Mouse (Mus musculus): Measurements from ENCODE around the gene Fbxl3. TPM values are rescaled to one million over a fixed set of nuclear protein-coding genes. Genes with fewer than 3 reads are reported as not detected.

The Fbxl3 gene
- polyA plus RNA-seq, 1 experiment from 2014 or later = 24.0 TPM

GRCm38 (mm10) chr14:103037016-103037415 lies 62.4 kb downstream of the Fbxl3 start:
- H3K9me3 ChIP-seq (ENCODE audit: control insufficient read depth, low read length) = no peaks in the 10 kb centered on the region
- no peak for ATAC-seq (ENCODE audit: insufficient number of reproducible peaks, low FRiP score, low TSS enrichment, low read depth)
- no peak overlapping the region for H3K27ac ChIP-seq (replicated peaks; ENCODE audit: low read depth, low read length)
- no peaks in the 10 kb centered on the region for H3K36me3 ChIP-seq (ENCODE audit: control insufficient read depth, insufficient read depth, low read length)
- H3K4me2 ChIP-seq (ENCODE audit: low read depth, severe bottlenecking) = no peak overlapping the region
- no peaks in the 10 kb centered on the region for H3K4me1 ChIP-seq (ENCODE audit: control insufficient read depth, insufficient read depth, low read length)
- 89% methylated on average over 3 of the region's 3 CpGs for WGBS
- H3K27me3 ChIP-seq (ENCODE audit: control insufficient read depth, insufficient read depth, low read length) = no peaks in the 10 kb centered on the region
- no peak overlapping the region for H3K4me3 ChIP-seq (ENCODE audit: low read depth, low read length)
- H3K9ac ChIP-seq (ENCODE audit: low read length) = no peak overlapping the region
- no peak for DNase-seq (ENCODE audit: low spot score)

GRCm38 (mm10) chr14:103034076-103034475 lies 65.3 kb downstream of the Fbxl3 start:
- Histone ChIP-seq H3K4me1 (ENCODE audit: control insufficient read depth, insufficient read depth, low read length) (no peaks in the 10 kb centered on the region), H3K27me3 (ENCODE audit: control insufficient read depth, insufficient read depth, low read length) (no peaks in the 10 kb centered on the region), H3K4me2 (ENCODE audit: low read depth, severe bottlenecking) (no peak overlapping the region), H3K9ac (ENCODE audit: low read length) (no peak overlapping the region), H3K27ac (replicated peaks; ENCODE audit: low read depth, low read length) (no peak overlapping the region), H3K36me3 (ENCODE audit: control insufficient read depth, insufficient read depth, low read length) (no peaks in the 10 kb centered on the region), H3K9me3 (ENCODE audit: control insufficient read depth, low read length) (no peaks in the 10 kb centered on the region), H3K4me3 (ENCODE audit: low read depth, low read length) (no peak overlapping the region)
- ATAC-seq (ENCODE audit: insufficient number of reproducible peaks, low FRiP score, low TSS enrichment, low read depth) = no peak
- 91% methylated on average over 9 of the region's 9 CpGs for WGBS
- DNase-seq (ENCODE audit: low spot score) = no peak

- Histone ChIP-seq H3K9ac (ENCODE audit: low read length) (no peak overlapping the region), H3K4me1 (ENCODE audit: control insufficient read depth, insufficient read depth, low read length) (no peaks in the 10 kb centered on the region), H3K9me3 (ENCODE audit: control insufficient read depth, low read length) (no peaks in the 10 kb centered on the region), H3K27ac (replicated peaks; ENCODE audit: low read depth, low read length) (no peak overlapping the region), H3K27me3 (ENCODE audit: control insufficient read depth, insufficient read depth, low read length) (no peaks in the 10 kb centered on the region), H3K4me3 (ENCODE audit: low read depth, low read length) (no peak overlapping the region), H3K4me2 (ENCODE audit: low read depth, severe bottlenecking) (no peak overlapping the region), H3K36me3 (ENCODE audit: control insufficient read depth, insufficient read depth, low read length) (no peaks in the 10 kb centered on the region)
- no peak for ATAC-seq (ENCODE audit: insufficient number of reproducible peaks, low FRiP score, low TSS enrichment, low read depth)
- DNase-seq (ENCODE audit: low spot score) = no peak
- WGBS = 83% methylated on average over 10 of the region's 10 CpGs
These were observed 66.0 kb downstream of the Fbxl3 start for GRCm38 (mm10) chr14:103033271-103033823.

Other genes starting within 250 kb of the Fbxl3 start
- 22.8 and 24.7 TPM in 2 replicates for gene Kctd12, start 116.9 kb downstream of the Fbxl3 start, polyA plus RNA-seq (2014; fragmentation: Nextera tagmentation; extraction: Ambion mirVana)
- gene Acod1, start 52.6 kb downstream of the Fbxl3 start, polyA plus RNA-seq (2014; fragmentation: Nextera tagmentation; extraction: Ambion mirVana) = not detected in 2 replicates
- 27.9 and 29.8 TPM in 2 replicates for gene Cln5, start 29.4 kb downstream of the Fbxl3 start, polyA plus RNA-seq (2014; fragmentation: Nextera tagmentation; extraction: Ambion mirVana)
- gene Mycbp2, start 247.2 kb upstream of the Fbxl3 start, polyA plus RNA-seq (2014; fragmentation: Nextera tagmentation; extraction: Ambion mirVana) = 19.4 and 21.7 TPM in 2 replicates

Measured in limb, embryonic 11.5 days (tissue).